In genomic region chr12:111284532-111284931, GRCm38 (mm10) we compare ENCODE assay signal across 9 mouse cellular contexts. TPM values are rescaled to one million over a fixed set of nuclear protein-coding genes. Genes with fewer than 3 reads are reported as not detected.
DNase-seq lines count a peak whose midpoint lies in the region; ATAC-seq and TF ChIP-seq lines count a peak whose summit lies in the region.
"Had no signal": no experiment of that assay in that cellular context is flagged by ENCODE, and none has a peak within 500 bp of the region (broad histone marks: within the 10 kb centered on the region; RNA-seq: fewer than 3 reads in every experiment).

No protein-coding gene starts in this region.

- no peak overlapping the region for H3K27ac ChIP-seq in kidney, embryonic 15.5 days
- H3K27ac ChIP-seq in kidney, adult 2 months (ENCODE audit: insufficient read depth, low read depth, low read length), result no peak overlapping the region
- no peak overlapping the region for H3K27ac ChIP-seq in hindbrain, embryonic 16.5 days (ENCODE audit: low read depth, low read length)
- no peak overlapping the region for H3K27ac ChIP-seq in midbrain, embryonic 16.5 days (ENCODE audit: low read length)

- peaks cover 16% of the 10 kb centered on the region for H3K4me1 ChIP-seq in kidney, embryonic 15.5 days
- H3K4me1 ChIP-seq in kidney, adult 2 months (ENCODE audit: control insufficient read depth, insufficient read depth, low read length), result no peaks in the 10 kb centered on the region
- no peaks in the 10 kb centered on the region; the same call in 1 of the 2 replicates for H3K4me1 ChIP-seq in hindbrain, embryonic 16.5 days (ENCODE audit: control insufficient read depth, insufficient read depth, low read depth, low read length)
- peaks cover 7% of the 10 kb centered on the region; the same call in 1 of the 2 replicates for H3K4me1 ChIP-seq in midbrain, embryonic 16.5 days (ENCODE audit: control insufficient read depth, insufficient read depth, low read length)

- H3K4me3 ChIP-seq in kidney, embryonic 15.5 days (replicated peaks), result peak overlapping the region; percentile 36
- no peak overlapping the region for H3K4me3 ChIP-seq in kidney, adult 2 months (ENCODE audit: insufficient read depth, low read depth, low read length)
- 0 out of 2 replicates have a peak overlapping the region, but pooled peaks have one; percentile 3 for H3K4me3 ChIP-seq in hindbrain, embryonic 16.5 days (ENCODE audit: low read length)
- no peak overlapping the region for H3K4me3 ChIP-seq in midbrain, embryonic 16.5 days (ENCODE audit: low read depth, low read length)

- H3K9ac ChIP-seq in kidney, embryonic 15.5 days, result no peak overlapping the region
- no peak overlapping the region for H3K9ac ChIP-seq in hindbrain, embryonic 16.5 days (ENCODE audit: low read depth, low read length)
- H3K9ac ChIP-seq in midbrain, embryonic 16.5 days (ENCODE audit: low read depth, low read length), result peak overlapping the region; percentile 41

- DNase-seq in kidney, adult 2 months, result no peak
- peak; percentile 47 for DNase-seq in embryo, embryonic 11 days
- DNase-seq in urinary bladder, adult 18-20 months (ENCODE audit: low spot score in 2 of 2), result no peak
- no peak for DNase-seq in natural killer cell, adult 2 months (ENCODE audit: low spot score in 2 of 2)
- no peak for DNase-seq in layer of hippocampus, postnatal 14 days (ENCODE audit: low spot score in 2 of 2)

- 15% methylated on average over 10 of the region's 10 CpGs for WGBS in kidney, embryonic 15.5 days
- WGBS in kidney, adult 2 months, result 24% methylated on average over 10 of the region's 10 CpGs
- WGBS in hindbrain, embryonic 16.5 days, result 33% methylated on average over 10 of the region's 10 CpGs
- 23% methylated on average over 10 of the region's 10 CpGs for WGBS in midbrain, embryonic 16.5 days

- H3K36me3 ChIP-seq in kidney, embryonic 15.5 days, result no peaks in the 10 kb centered on the region
- no peaks in the 10 kb centered on the region for H3K36me3 ChIP-seq in kidney, adult 2 months (ENCODE audit: control insufficient read depth, insufficient read depth, low read length)
- no peaks in the 10 kb centered on the region for H3K36me3 ChIP-seq in hindbrain, embryonic 16.5 days (ENCODE audit: control insufficient read depth, insufficient read depth, low read length)
- 0 out of 2 replicates have a peak, but pooled peaks cover 2% of the 10 kb centered on the region for H3K36me3 ChIP-seq in midbrain, embryonic 16.5 days (ENCODE audit: control insufficient read depth, insufficient read depth, low read length)

- H3K27me3 ChIP-seq in kidney, embryonic 15.5 days, result no peaks in the 10 kb centered on the region
- H3K27me3 ChIP-seq in kidney, adult 2 months (replicated peaks; ENCODE audit: control insufficient read depth, insufficient read depth, low read length), result no peaks in the 10 kb centered on the region
- no peaks in the 10 kb centered on the region for H3K27me3 ChIP-seq in hindbrain, embryonic 16.5 days (replicated peaks; ENCODE audit: control insufficient read depth, insufficient read depth, low read length)
- no peaks in the 10 kb centered on the region for H3K27me3 ChIP-seq in midbrain, embryonic 16.5 days (ENCODE audit: control insufficient read depth, insufficient read depth, low read depth, low read length)
- H3K27me3 ChIP-seq: CH12.LX had no signal

- TF ChIP-seq CTCF in kidney, adult 2 months (conservative IDR thresholded peaks at IDR 0.05; ENCODE audit: insufficient read depth, insufficient read length, low read depth, low read length), result no peak

- peak; percentile 77 for ATAC-seq in kidney, embryonic 15.5 days (replicated peaks; ENCODE audit: low FRiP score)
- no peak for ATAC-seq in hindbrain, embryonic 16.5 days
- ATAC-seq in midbrain, embryonic 16.5 days, result no peak

- TF ChIP-seq POLR2A in kidney, adult 2 months (IDR thresholded peaks at IDR 0.05; ENCODE audit: low read depth, low read length), result no peak

- no peaks in the 10 kb centered on the region for H3K9me3 ChIP-seq in kidney, embryonic 15.5 days (replicated peaks)
- H3K9me3 ChIP-seq in hindbrain, embryonic 16.5 days (ENCODE audit: control insufficient read depth, low read length), result no peaks in the 10 kb centered on the region
- no peaks in the 10 kb centered on the region for H3K9me3 ChIP-seq in midbrain, embryonic 16.5 days (replicated peaks; ENCODE audit: control insufficient read depth, low read length, poor library complexity, severe bottlenecking)

- H3K4me2 ChIP-seq in kidney, embryonic 15.5 days, result peak overlapping the region; percentile 58
- H3K4me2 ChIP-seq in hindbrain, embryonic 16.5 days (ENCODE audit: low read length), result peak overlapping the region; percentile 39
- H3K4me2 ChIP-seq in midbrain, embryonic 16.5 days (ENCODE audit: low read length), result peak overlapping the region; percentile 23; the same call in 1 of the 2 replicates

RNA-seq across cellular contexts. Expression of gene Amn, which starts 13.6 kb away (rescaled TPM):
- polyA plus RNA-seq in kidney, embryonic 15.5 days (2015; fragmentation: Nextera tagmentation; extraction: Ambion mirVana), result 43.7 and 43.9 TPM in 2 replicates
- polyA plus RNA-seq in kidney, adult 2 months (2012; rRNA removed), result 194 and 273 TPM in 2 replicates
- polyA plus RNA-seq in hindbrain, embryonic 16.5 days (2015; fragmentation: Nextera tagmentation; extraction: Ambion mirVana), result 39.0 and 59.0 TPM in 2 replicates
- 16.4 and 29.5 TPM in 2 replicates for polyA plus RNA-seq in midbrain, embryonic 16.5 days (2015; fragmentation: Nextera tagmentation; extraction: Ambion mirVana)
- 10 to 100 TPM in 1 of 2 experiments, 1 to 10 TPM in 1; 5.9 to 11.1 TPM for total RNA-seq in layer of hippocampus, postnatal 14 days (2021)

Comparison
In these comparisons a context has a peak if more than half of its experiments do, and no peak if none do; other contexts are left out.
1. H3K4me3 ChIP-seq: peak in kidney, embryonic 15.5 days (single experiment) and hindbrain, embryonic 16.5 days (single experiment); none in kidney, adult 2 months (single experiment) and midbrain, embryonic 16.5 days (single experiment).
2. Peak in every context shown above with its lines, with median percentiles within 50 percentile points of each other: H3K4me2 ChIP-seq.